Comparison of ENCODE assay signal across 25 mouse cellular contexts in genomic region chr6:122772701-122773100, GRCm38 (mm10). TPM values are rescaled to one million over a fixed set of nuclear protein-coding genes. Genes with fewer than 3 reads are reported as not detected.
DNase-seq lines count a peak whose midpoint lies in the region; ATAC-seq and TF ChIP-seq lines count a peak whose summit lies in the region.
"Had no signal": no experiment of that assay in that cellular context is flagged by ENCODE, and none has a peak within 500 bp of the region (broad histone marks: within the 10 kb centered on the region; RNA-seq: fewer than 3 reads in every experiment).

No protein-coding gene starts in this region.

- H3K9ac ChIP-seq in lung, embryonic 14.5 days, result no peak overlapping the region
- no peak overlapping the region for H3K9ac ChIP-seq in intestine, embryonic 15.5 days
- no peak overlapping the region for H3K9ac ChIP-seq in stomach, postnatal 0 days (ENCODE audit: low read length)
- H3K9ac ChIP-seq in neural tube, embryonic 15.5 days (replicated peaks), result no peak overlapping the region
- H3K9ac ChIP-seq: embryonic facial prominence, embryonic 13.5 days; forebrain, embryonic 15.5 days; heart, embryonic 12.5 days; hindbrain, embryonic 13.5 days; limb, embryonic 13.5 days; midbrain, embryonic 13.5 days had no signal

- TF ChIP-seq POLR2A in lung, adult 2 months (IDR thresholded peaks at IDR 0.05; ENCODE audit: borderline replicate concordance, extremely low read depth, low read depth, low read length), result no peak

- peak; percentile 22 for DNase-seq in lung, embryonic 14.5 days
- DNase-seq in lung, adult 2 months, result no peak
- peak; percentile 61 for DNase-seq in ES-CJ7 (ENCODE audit: low read depth, low spot score)
- DNase-seq in stomach, postnatal 0 days (ENCODE audit: low spot score), result peak; percentile 23
- no peak for DNase-seq in gastrocnemius, adult 18-20 months (ENCODE audit: low spot score)
- DNase-seq: adrenal gland, postnatal 14 days; cerebellum, adult 11-12 months; cerebellum, adult 9-11 months; embryo, embryonic 11 days; heart, adult 2 months; heart, postnatal 4 days; kidney, adult 2 months; kidney, postnatal 36 days; lung, postnatal 36 days; right cerebral cortex, postnatal 25 days had no signal

- no peaks in the 10 kb centered on the region for H3K27me3 ChIP-seq in lung, embryonic 14.5 days (ENCODE audit: insufficient read depth, low read length)
- H3K27me3 ChIP-seq in intestine, embryonic 15.5 days (replicated peaks), result no peaks in the 10 kb centered on the region
- no peaks in the 10 kb centered on the region for H3K27me3 ChIP-seq in stomach, postnatal 0 days (ENCODE audit: control insufficient read depth, insufficient read depth, low read length)
- H3K27me3 ChIP-seq in neural tube, embryonic 15.5 days (replicated peaks), result no peaks in the 10 kb centered on the region
- H3K27me3 ChIP-seq: embryonic facial prominence, embryonic 13.5 days; forebrain, embryonic 15.5 days; heart, embryonic 12.5 days; hindbrain, embryonic 13.5 days; limb, embryonic 13.5 days; midbrain, embryonic 13.5 days had no signal

- no peak for TF ChIP-seq EP300 in stomach, postnatal 0 days (optimal IDR thresholded peaks at IDR 0.05)

- no peaks in the 10 kb centered on the region for H3K36me3 ChIP-seq in lung, embryonic 14.5 days (ENCODE audit: insufficient read depth)
- no peaks in the 10 kb centered on the region for H3K36me3 ChIP-seq in intestine, embryonic 15.5 days
- no peaks in the 10 kb centered on the region for H3K36me3 ChIP-seq in stomach, postnatal 0 days (ENCODE audit: control insufficient read depth, insufficient read depth, low read length)
- no peaks in the 10 kb centered on the region for H3K36me3 ChIP-seq in neural tube, embryonic 15.5 days
- H3K36me3 ChIP-seq: embryonic facial prominence, embryonic 13.5 days; forebrain, embryonic 10.5 days; forebrain, embryonic 15.5 days; heart, embryonic 12.5 days; hindbrain, embryonic 13.5 days; limb, embryonic 13.5 days; midbrain, embryonic 13.5 days had no signal

- ATAC-seq in lung, embryonic 14.5 days (ENCODE audit: insufficient read depth), result peak; percentile 58; the same call in 1 of the 2 replicates
- ATAC-seq in intestine, embryonic 15.5 days, result peak; percentile 68; the same call in 1 of the 2 replicates
- peak; percentile 67; the same call in 1 of the 2 replicates for ATAC-seq in stomach, postnatal 0 days (ENCODE audit: low FRiP score, low TSS enrichment)
- no peak for ATAC-seq in neural tube, embryonic 15.5 days (ENCODE audit: low FRiP score)
- ATAC-seq: forebrain, embryonic 15.5 days; midbrain, embryonic 13.5 days had no signal

- no peak overlapping the region for H3K4me2 ChIP-seq in lung, embryonic 14.5 days
- H3K4me2 ChIP-seq in intestine, embryonic 15.5 days (replicated peaks), result no peak overlapping the region
- H3K4me2 ChIP-seq in stomach, postnatal 0 days (replicated peaks; ENCODE audit: low read depth), result no peak overlapping the region
- no peak overlapping the region for H3K4me2 ChIP-seq in neural tube, embryonic 15.5 days
- H3K4me2 ChIP-seq: embryonic facial prominence, embryonic 13.5 days; forebrain, embryonic 15.5 days; heart, embryonic 12.5 days; hindbrain, embryonic 13.5 days; limb, embryonic 13.5 days; liver, embryonic 11.5 days; midbrain, embryonic 13.5 days had no signal

- H3K9me3 ChIP-seq in lung, embryonic 14.5 days (ENCODE audit: low read depth, low read length), result no peaks in the 10 kb centered on the region
- H3K9me3 ChIP-seq in intestine, embryonic 15.5 days, result no peaks in the 10 kb centered on the region
- H3K9me3 ChIP-seq in stomach, postnatal 0 days (ENCODE audit: control insufficient read depth, low read length), result no peaks in the 10 kb centered on the region
- H3K9me3 ChIP-seq in neural tube, embryonic 15.5 days (replicated peaks), result no peaks in the 10 kb centered on the region
- H3K9me3 ChIP-seq: embryonic facial prominence, embryonic 13.5 days; forebrain, embryonic 10.5 days; forebrain, embryonic 15.5 days; heart, embryonic 12.5 days; hindbrain, embryonic 13.5 days; limb, embryonic 13.5 days; midbrain, embryonic 13.5 days had no signal

- WGBS in lung, embryonic 14.5 days, result 34% methylated on average over 6 of the region's 6 CpGs
- 50% methylated on average over 6 of the region's 6 CpGs for WGBS in lung, adult 2 months
- WGBS in intestine, embryonic 15.5 days, result 43% methylated on average over 6 of the region's 6 CpGs
- WGBS in stomach, postnatal 0 days, result 32% methylated on average over 6 of the region's 6 CpGs
- WGBS in neural tube, embryonic 15.5 days, result 72% methylated on average over 6 of the region's 6 CpGs

- TF ChIP-seq CTCF in lung, embryonic 14.5 days (IDR thresholded peaks at IDR 0.05; ENCODE audit: low read depth), result no peak
- no peak for TF ChIP-seq CTCF in lung, adult 2 months (IDR thresholded peaks at IDR 0.05; ENCODE audit: insufficient read depth, low read length)
- no peak for TF ChIP-seq CTCF in stomach, postnatal 0 days (IDR thresholded peaks at IDR 0.05; ENCODE audit: low read depth)

- H3K4me3 ChIP-seq in lung, embryonic 14.5 days (ENCODE audit: low read depth, low read length), result no peak overlapping the region
- no peak overlapping the region for H3K4me3 ChIP-seq in lung, adult 2 months (replicated peaks; ENCODE audit: extremely low read depth, low read depth, low read length)
- H3K4me3 ChIP-seq in intestine, embryonic 15.5 days (replicated peaks), result no peak overlapping the region
- H3K4me3 ChIP-seq in stomach, postnatal 0 days (ENCODE audit: low read depth, low read length), result no peak overlapping the region
- H3K4me3 ChIP-seq in neural tube, embryonic 15.5 days (replicated peaks), result no peak overlapping the region
- H3K4me3 ChIP-seq: embryonic facial prominence, embryonic 13.5 days; forebrain, embryonic 10.5 days; forebrain, embryonic 15.5 days; heart, adult 2 months; heart, embryonic 12.5 days; hindbrain, embryonic 13.5 days; limb, embryonic 13.5 days; midbrain, embryonic 13.5 days had no signal

- H3K4me1 ChIP-seq in lung, embryonic 14.5 days (ENCODE audit: insufficient read depth), result no peaks in the 10 kb centered on the region
- no peaks in the 10 kb centered on the region for H3K4me1 ChIP-seq in lung, adult 2 months (ENCODE audit: control insufficient read depth, insufficient read depth, low read length)
- H3K4me1 ChIP-seq in intestine, embryonic 15.5 days (replicated peaks), result no peaks in the 10 kb centered on the region
- H3K4me1 ChIP-seq in stomach, postnatal 0 days (replicated peaks; ENCODE audit: control insufficient read depth, insufficient read depth), result no peaks in the 10 kb centered on the region
- H3K4me1 ChIP-seq in neural tube, embryonic 15.5 days, result peaks cover 11% of the 10 kb centered on the region
- H3K4me1 ChIP-seq: embryonic facial prominence, embryonic 13.5 days had no signal

- no peak overlapping the region for H3K27ac ChIP-seq in lung, embryonic 14.5 days (ENCODE audit: low read depth)
- H3K27ac ChIP-seq in intestine, embryonic 15.5 days, result no peak overlapping the region
- no peak overlapping the region for H3K27ac ChIP-seq in stomach, postnatal 0 days (replicated peaks)
- no peak overlapping the region for H3K27ac ChIP-seq in neural tube, embryonic 15.5 days (replicated peaks)
- H3K27ac ChIP-seq: embryonic facial prominence, embryonic 13.5 days; forebrain, embryonic 10.5 days; forebrain, embryonic 15.5 days; heart, adult 2 months; hindbrain, embryonic 13.5 days; limb, embryonic 13.5 days; midbrain, embryonic 13.5 days had no signal

RNA-seq across cellular contexts. Expression of gene Slc2a3, which starts 28.7 kb away (rescaled TPM):
- 8.4 and 8.9 TPM in 2 replicates for polyA plus RNA-seq in lung, embryonic 14.5 days (2014; fragmentation: Nextera tagmentation; extraction: Ambion mirVana)
- polyA plus RNA-seq in lung, adult 2 months (2012; rRNA removed), result 2.6 and 7.4 TPM in 2 replicates
- polyA plus RNA-seq in intestine, embryonic 15.5 days (2015; fragmentation: Nextera tagmentation; extraction: Ambion mirVana), result 11.3 and 13.4 TPM in 2 replicates
- polyA plus RNA-seq in stomach, postnatal 0 days (2015; fragmentation: Nextera tagmentation; extraction: Ambion mirVana), result 3.3 and 4.0 TPM in 2 replicates
- polyA plus RNA-seq in neural tube, embryonic 15.5 days (2015; fragmentation: Nextera tagmentation; extraction: Ambion mirVana), result 47.9 and 50.6 TPM in 2 replicates
- 1 to 10 TPM; 5.0 to 7.1 TPM for total RNA-seq in gastrocnemius, adult 18-20 months (2021)

RNA-seq across cellular contexts. Expression of gene Foxj2, which starts 47.0 kb away (rescaled TPM):
- 6.7 and 7.5 TPM in 2 replicates for polyA plus RNA-seq in lung, embryonic 14.5 days (2014; fragmentation: Nextera tagmentation; extraction: Ambion mirVana)
- 16.5 and 19.9 TPM in 2 replicates for polyA plus RNA-seq in lung, adult 2 months (2012; rRNA removed)
- polyA plus RNA-seq in intestine, embryonic 15.5 days (2015; fragmentation: Nextera tagmentation; extraction: Ambion mirVana), result 3.9 and 4.5 TPM in 2 replicates
- 3.0 and 3.5 TPM in 2 replicates for polyA plus RNA-seq in stomach, postnatal 0 days (2015; fragmentation: Nextera tagmentation; extraction: Ambion mirVana)
- 7.1 and 7.4 TPM in 2 replicates for polyA plus RNA-seq in neural tube, embryonic 15.5 days (2015; fragmentation: Nextera tagmentation; extraction: Ambion mirVana)
- total RNA-seq in gastrocnemius, adult 18-20 months (2021), result 10 to 100 TPM; 26.2 to 29.3 TPM

Comparison
In these comparisons a context has a peak if more than half of its experiments do, and no peak if none do; other contexts are left out.
1. DNase-seq: peak in lung, embryonic 14.5 days (single experiment), ES-CJ7 (single experiment) and stomach, postnatal 0 days (single experiment); none in lung, adult 2 months (single experiment) and gastrocnemius, adult 18-20 months (single experiment).